Mouse (Mus musculus) heart, adult 2 months (tissue): ENCODE measurements around the gene Sms.

ENCODE experiments used
- CTCF ChIP-seq: fragments of 200-600 bp; IDR thresholded peaks from 2 replicates; pipeline ENCODE4 v1.8.1; 2022; ENCODE audit warnings: antibody characterized with exemption, mild to moderate bottlenecking, moderate library complexity
- EP300 ChIP-seq: fragments of 200-500 bp; IDR thresholded peaks from 2 replicates; pipeline ENCODE4 v1.6.1; 2011; ENCODE audit warnings: low read depth, low read length, control low read depth; ENCODE audit not compliant: insufficient read depth
- POLR2A ChIP-seq: fragments of 200-500 bp; IDR thresholded peaks from 2 replicates; pipeline ENCODE4 v1.6.1; 2011; ENCODE audit warnings: mild to moderate bottlenecking, low read depth, low read length, control low read depth; ENCODE audit not compliant: insufficient read depth

GRCm38 (mm10) chrX:157404919-157405318 is 87.2 kb downstream of the Sms start:
- TF ChIP-seq CTCF, result no peak
- no peak for TF ChIP-seq POLR2A
- TF ChIP-seq EP300, result no peak
